Mouse (Mus musculus) kidney, postnatal 0 days (tissue): ENCODE measurements around the gene Arhgap24. TPM values are rescaled to one million over a fixed set of nuclear protein-coding genes. Genes with fewer than 3 reads are reported as not detected.
A peak's percentile ranks its signal among the peaks of the same experiment; 100 is the strongest.

ENCODE experiments used
- ATAC-seq: fragments of 200-750 bp; cut with Nextera tagmentation; replicated peaks from 2 replicates; pipeline ENCODE4 v1.8.0; 2017; ENCODE audit warnings: low read depth, moderate number of reproducible peaks, moderate TSS enrichment, moderate library complexity; ENCODE audit not compliant: low FRiP score
- DNase-seq: peaks from one replicate; pipeline ENCODE4 v3.0.0-alpha.2; 2016; ENCODE audit warnings: low spot score
- H3K27ac ChIP-seq: fragments of 300-500 bp; sonication (generic); 2 replicates; pipeline ENCODE4 v1.5.1; 2014; ENCODE audit warnings: mild to moderate bottlenecking
- H3K27me3 ChIP-seq: fragments of 300-500 bp; sonication (generic); 2 replicates; pipeline ENCODE4 v1.6.1; 2014; ENCODE audit warnings: low read length, mixed read lengths; ENCODE audit not compliant: insufficient read depth
- H3K36me3 ChIP-seq: fragments of 300-500 bp; sonication (generic); 2 replicates; pipeline ENCODE4 v1.6.1; 2014; ENCODE audit warnings: low read length, mixed read lengths; ENCODE audit not compliant: insufficient read depth
- H3K4me1 ChIP-seq: fragments of 300-500 bp; sonication (generic); replicated peaks from 2 replicates; pipeline ENCODE4 v1.6.1; 2014; ENCODE audit warnings: antibody characterized with exemption, low read length, mixed read lengths; ENCODE audit not compliant: insufficient read depth
- H3K4me2 ChIP-seq: fragments of 300-500 bp; sonication (generic); 2 replicates; pipeline ENCODE4 v1.6.1; 2014; ENCODE audit warnings: mild to moderate bottlenecking, low read length, moderate library complexity, mixed read lengths
- H3K4me3 ChIP-seq: fragments of 300-500 bp; sonication (generic); replicated peaks from 2 replicates; pipeline ENCODE4 v1.5.1; 2014; ENCODE audit warnings: low read depth, low read length
- H3K9ac ChIP-seq: fragments of 300-500 bp; sonication (generic); 2 replicates; pipeline ENCODE4 v1.6.1; 2014; ENCODE audit warnings: low read depth, low read length
- H3K9me3 ChIP-seq: fragments of 300-500 bp; sonication (generic); replicated peaks from 2 replicates; pipeline ENCODE4 v1.6.1; 2016; ENCODE audit warnings: low read length, inconsistent platforms, mixed read lengths
- CTCF ChIP-seq: IDR thresholded peaks from 2 replicates; pipeline ENCODE4 v1.5.1; 2016; ENCODE audit warnings: antibody characterized with exemption, low read depth, mild to moderate bottlenecking, moderate library complexity
- WGBS: fragments of 180-500 bp; shearing (Covaris S2); extraction: QIAGEN DNeasy Blood & Tissue Kit; methylation state at CpG from one replicate; pipeline ENCODE4 v1.1.7; 2014; 5-methylcytosine and 5-hydroxymethylcytosine counted together
- polyA plus RNA-seq: library from polyadenylated mRNA; unstranded; fragments of >200 nt; fragmentation: Nextera tagmentation; extraction: Ambion mirVana; gene quantifications from 2 replicates; pipeline ENCODE4 v1.2.1, GENCODE M21; 2015

Arhgap24 gene
- polyA plus RNA-seq, result 99.9 and 110 TPM in 2 replicates

GRCm38 (mm10) chr5:102481215-102482211 is at the start of gene Arhgap24:
TSS of gene Arhgap24 (plus strand) at chr5:102481391.
- Histone ChIP-seq H3K9me3 (no peaks in the 10 kb centered on the region), H3K4me1 (no peaks in the 10 kb centered on the region; the same call in 1 of the 2 replicates), H3K36me3 (no peaks in the 10 kb centered on the region), H3K27me3 (no peaks in the 10 kb centered on the region), H3K27ac (peak within 1 kb of the TSS; percentile 67), H3K4me3 (peak within 1 kb of the TSS; percentile 52), H3K4me2 (peak within 1 kb of the TSS; percentile 91), H3K9ac (peak within 1 kb of the TSS; percentile 61)
- TF ChIP-seq CTCF, result no peak
- under 1% methylated on average over 44 of the region's 44 CpGs for WGBS
- peak; percentile 86 for ATAC-seq
- DNase-seq, result peak; percentile 80

- Histone ChIP-seq H3K4me3 (no peak overlapping the region), H3K9ac (no peak overlapping the region), H3K36me3 (no peaks in the 10 kb centered on the region), H3K4me2 (no peak overlapping the region), H3K4me1 (no peaks in the 10 kb centered on the region), H3K27me3 (no peaks in the 10 kb centered on the region), H3K9me3 (no peaks in the 10 kb centered on the region), H3K27ac (no peak overlapping the region)
- DNase-seq (peak; percentile 43), ATAC-seq (no peak)
- TF ChIP-seq CTCF, result no peak
- 20% methylated on average over 4 of the region's 4 CpGs for WGBS
These were observed 47.0 kb upstream of the Arhgap24 start for GRCm38 (mm10) chr5:102434182-102434581.

GRCm38 (mm10) chr5:102436581-102436980 is 44.6 kb upstream of the Arhgap24 start:
- Histone ChIP-seq H3K27ac (no peak overlapping the region), H3K27me3 (no peaks in the 10 kb centered on the region), H3K4me3 (no peak overlapping the region), H3K4me1 (no peaks in the 10 kb centered on the region), H3K36me3 (no peaks in the 10 kb centered on the region), H3K9ac (no peak overlapping the region), H3K4me2 (no peak overlapping the region), H3K9me3 (no peaks in the 10 kb centered on the region)
- no peak for TF ChIP-seq CTCF
- DNase-seq (peak; percentile 21), ATAC-seq (no peak)
- 25% methylated on average over 8 of the region's 8 CpGs for WGBS

GRCm38 (mm10) chr5:102439119-102439877 is 41.9 kb upstream of the Arhgap24 start:
- Histone ChIP-seq H3K36me3 (no peaks in the 10 kb centered on the region), H3K4me1 (no peaks in the 10 kb centered on the region), H3K4me2 (no peak overlapping the region), H3K4me3 (no peak overlapping the region), H3K9me3 (no peaks in the 10 kb centered on the region), H3K27me3 (no peaks in the 10 kb centered on the region), H3K9ac (no peak overlapping the region), H3K27ac (no peak overlapping the region)
- ATAC-seq (no peak), DNase-seq (no peak)
- WGBS, result 69% methylated on average over 9 of the region's 9 CpGs
- TF ChIP-seq CTCF, result no peak

- Histone ChIP-seq H3K4me3 (no peak overlapping the region), H3K27me3 (no peaks in the 10 kb centered on the region), H3K9ac (no peak overlapping the region), H3K27ac (no peak overlapping the region), H3K9me3 (no peaks in the 10 kb centered on the region), H3K4me2 (no peak overlapping the region), H3K36me3 (no peaks in the 10 kb centered on the region), H3K4me1 (no peaks in the 10 kb centered on the region)
- DNase-seq (no peak), ATAC-seq (no peak)
- 92% methylated on average over 9 of the region's 9 CpGs for WGBS
- no peak for TF ChIP-seq CTCF
These were observed 33.8 kb upstream of the Arhgap24 start for GRCm38 (mm10) chr5:102447436-102447835.

GRCm38 (mm10) chr5:102450897-102451296 is 30.3 kb upstream of the Arhgap24 start:
- no peak for TF ChIP-seq CTCF
- Histone ChIP-seq H3K9ac (no peak overlapping the region), H3K27me3 (no peaks in the 10 kb centered on the region), H3K36me3 (no peaks in the 10 kb centered on the region), H3K27ac (no peak overlapping the region), H3K4me3 (no peak overlapping the region), H3K4me1 (no peaks in the 10 kb centered on the region), H3K4me2 (no peak overlapping the region), H3K9me3 (no peaks in the 10 kb centered on the region)
- DNase-seq (no peak), ATAC-seq (no peak)
- WGBS, result 90% methylated on average over 2 of the region's 2 CpGs
